Mouse (Mus musculus) midbrain, embryonic 12.5 days (tissue): ENCODE results near the gene Depp1. TPM values are rescaled to one million over a fixed set of nuclear protein-coding genes. Genes with fewer than 3 reads are reported as not detected.

Source experiments
- ATAC-seq: fragments of 200-750 bp; cut with Nextera tagmentation; 2 replicates; pipeline ENCODE4 v1.8.0; 2017; ENCODE audit warnings: low read depth, moderate TSS enrichment, moderate library complexity; ENCODE audit not compliant: low FRiP score
- H3K27ac ChIP-seq: fragments of 300-500 bp; sonication (generic); replicated peaks from 2 replicates; pipeline ENCODE4 v1.5.1; 2016; ENCODE audit warnings: mild to moderate bottlenecking
- H3K27me3 ChIP-seq: fragments of 300-500 bp; sonication (generic); 2 replicates; pipeline ENCODE4 v1.6.1; 2016; ENCODE audit warnings: mild to moderate bottlenecking
- H3K36me3 ChIP-seq: fragments of 300-500 bp; sonication (generic); 2 replicates; pipeline ENCODE4 v1.6.1; 2016
- H3K4me1 ChIP-seq: fragments of 300-500 bp; sonication (generic); 2 replicates; pipeline ENCODE4 v1.6.1; 2016
- H3K4me2 ChIP-seq: fragments of 300-500 bp; sonication (generic); replicated peaks from 2 replicates; pipeline ENCODE4 v1.6.1; 2016; ENCODE audit warnings: mild to moderate bottlenecking, moderate library complexity
- H3K4me3 ChIP-seq: fragments of 300-500 bp; sonication (generic); 2 replicates; pipeline ENCODE4 v1.5.1; 2016; ENCODE audit warnings: mild to moderate bottlenecking
- H3K9ac ChIP-seq: fragments of 300-500 bp; sonication (generic); replicated peaks from 2 replicates; pipeline ENCODE4 v1.6.1; 2016; ENCODE audit warnings: mild to moderate bottlenecking, moderate library complexity
- H3K9me3 ChIP-seq: fragments of 300-500 bp; sonication (generic); 2 replicates; pipeline ENCODE4 v1.6.1; 2016; ENCODE audit warnings: mild to moderate bottlenecking
- WGBS: fragments of 180-500 bp; shearing (Covaris S2); methylation state at CpG from one replicate; pipeline ENCODE4 v1.1.7; 2016; 5-methylcytosine and 5-hydroxymethylcytosine counted together
- polyA plus RNA-seq: library from polyadenylated mRNA; unstranded; fragments of >200 nt; fragmentation: Nextera tagmentation; extraction: Ambion mirVana; gene quantifications from 2 replicates; pipeline ENCODE4 v1.2.1, GENCODE M21; 2016

Depp1 gene
- polyA plus RNA-seq, 1 experiment from 2014 or later = 7.1 TPM

- 81% methylated on average over 20 of the region's 20 CpGs for WGBS
Observed at GRCm38 (mm10) chr6:116651437-116652118, 1.2 kb downstream of the Depp1 start.

GRCm38 (mm10) chr6:116653191-116653590 is 2.8 kb downstream of the Depp1 start:
- WGBS = 74% methylated on average over 3 of the region's 3 CpGs
- Histone ChIP-seq H3K4me3 (no peak overlapping the region), H3K4me2 (no peak overlapping the region), H3K9me3 (no peaks in the 10 kb centered on the region), H3K27me3 (no peaks in the 10 kb centered on the region), H3K4me1 (no peaks in the 10 kb centered on the region), H3K36me3 (peaks cover 14% of the 10 kb centered on the region), H3K27ac (no peak overlapping the region), H3K9ac (no peak overlapping the region)
- ATAC-seq = no peak

More at GRCm38 (mm10) chr6:116651437-116652118, 1.2 kb downstream of the Depp1 start:
- Histone ChIP-seq H3K9ac (no peak overlapping the region), H3K27ac (no peak overlapping the region), H3K36me3 (peaks cover 10% of the 10 kb centered on the region), H3K4me3 (no peak overlapping the region), H3K9me3 (no peaks in the 10 kb centered on the region), H3K4me2 (no peak overlapping the region), H3K4me1 (no peaks in the 10 kb centered on the region), H3K27me3 (no peaks in the 10 kb centered on the region)
- no peak for ATAC-seq

- Histone ChIP-seq H3K4me3 (no peak overlapping the region), H3K4me1 (no peaks in the 10 kb centered on the region), H3K36me3 (peaks cover 14% of the 10 kb centered on the region), H3K9me3 (no peaks in the 10 kb centered on the region), H3K27me3 (no peaks in the 10 kb centered on the region), H3K4me2 (no peak overlapping the region), H3K9ac (no peak overlapping the region), H3K27ac (no peak overlapping the region)
- peak; percentile 81 for ATAC-seq
- WGBS = 62% methylated on average over 9 of the region's 9 CpGs
Observed at GRCm38 (mm10) chr6:116653684-116654454, 3.5 kb downstream of the Depp1 start.

- H3K9me3 ChIP-seq = no peaks in the 10 kb centered on the region
- H3K4me3 ChIP-seq = no peak overlapping the region
- H3K36me3 ChIP-seq = no peaks in the 10 kb centered on the region
- no peak overlapping the region for H3K27ac ChIP-seq
- no peaks in the 10 kb centered on the region for H3K27me3 ChIP-seq
- no peak overlapping the region for H3K9ac ChIP-seq
- H3K4me1 ChIP-seq = peaks cover 16% of the 10 kb centered on the region
- 85% methylated on average over 2 of the region's 2 CpGs for WGBS
- no peak overlapping the region for H3K4me2 ChIP-seq
- no peak for ATAC-seq
Observed at GRCm38 (mm10) chr6:116663364-116663763, 13.0 kb downstream of the Depp1 start.

- WGBS = 89% methylated on average over 6 of the region's 6 CpGs
- Histone ChIP-seq H3K4me1 (peaks cover 23% of the 10 kb centered on the region), H3K9me3 (no peaks in the 10 kb centered on the region), H3K4me3 (no peak overlapping the region), H3K27me3 (no peaks in the 10 kb centered on the region), H3K4me2 (no peak overlapping the region), H3K27ac (no peak overlapping the region), H3K9ac (no peak overlapping the region), H3K36me3 (no peaks in the 10 kb centered on the region)
- no peak for ATAC-seq
Observed at GRCm38 (mm10) chr6:116664031-116664430, 13.6 kb downstream of the Depp1 start.

GRCm38 (mm10) chr6:116664830-116665229 is 14.4 kb downstream of the Depp1 start:
- Histone ChIP-seq H3K9ac (no peak overlapping the region), H3K4me3 (no peak overlapping the region), H3K4me2 (no peak overlapping the region), H3K9me3 (no peaks in the 10 kb centered on the region), H3K27me3 (0 out of 2 replicates have a peak, but pooled peaks cover 4% of the 10 kb centered on the region), H3K27ac (no peak overlapping the region), H3K4me1 (peaks cover 29% of the 10 kb centered on the region), H3K36me3 (no peaks in the 10 kb centered on the region)
- no peak for ATAC-seq
- WGBS = 80% methylated on average over 3 of the region's 3 CpGs

- H3K27ac ChIP-seq = peak overlapping the region; percentile 60; the same call in 1 of the 2 replicates
- H3K4me1 ChIP-seq = peaks cover 43% of the 10 kb centered on the region
- H3K9me3 ChIP-seq = no peaks in the 10 kb centered on the region
- no peak for ATAC-seq
- 0 out of 2 replicates have a peak, but pooled peaks cover 4% of the 10 kb centered on the region for H3K27me3 ChIP-seq
- H3K9ac ChIP-seq = no peak overlapping the region
- H3K36me3 ChIP-seq = no peaks in the 10 kb centered on the region
- H3K4me2 ChIP-seq = no peak overlapping the region
- H3K4me3 ChIP-seq = no peak overlapping the region
- WGBS = 71% methylated on average over 12 of the region's 12 CpGs
Observed at GRCm38 (mm10) chr6:116666085-116666750, 15.8 kb downstream of the Depp1 start.

- WGBS = 29% methylated on average over 3 of the region's 3 CpGs
- Histone ChIP-seq H3K4me1 (peaks cover 50% of the 10 kb centered on the region), H3K27me3 (peaks cover 7% of the 10 kb centered on the region; the same call in 1 of the 2 replicates), H3K9ac (no peak overlapping the region), H3K4me2 (no peak overlapping the region), H3K36me3 (no peaks in the 10 kb centered on the region), H3K27ac (peak overlapping the region; percentile 60), H3K9me3 (no peaks in the 10 kb centered on the region), H3K4me3 (no peak overlapping the region)
- no peak for ATAC-seq
Observed at GRCm38 (mm10) chr6:116666892-116667291, 16.5 kb downstream of the Depp1 start.

GRCm38 (mm10) chr6:116667382-116667781 is 17.0 kb downstream of the Depp1 start:
- ATAC-seq = no peak
- no peak overlapping the region for H3K9ac ChIP-seq
- no peak overlapping the region for H3K4me3 ChIP-seq
- H3K27ac ChIP-seq = peak overlapping the region; percentile 60
- WGBS = 41% methylated on average over 3 of the region's 3 CpGs
- no peaks in the 10 kb centered on the region for H3K36me3 ChIP-seq
- H3K27me3 ChIP-seq = peaks cover 12% of the 10 kb centered on the region; the same call in 1 of the 2 replicates
- no peaks in the 10 kb centered on the region for H3K9me3 ChIP-seq
- H3K4me2 ChIP-seq = no peak overlapping the region
- peaks cover 54% of the 10 kb centered on the region for H3K4me1 ChIP-seq

GRCm38 (mm10) chr6:116668682-116669470 is 18.5 kb downstream of the Depp1 start:
- H3K27ac ChIP-seq = 0 out of 2 replicates have a peak overlapping the region, but pooled peaks have one; percentile 25
- no peak overlapping the region for H3K4me3 ChIP-seq
- H3K27me3 ChIP-seq = peaks cover 15% of the 10 kb centered on the region; the same call in 1 of the 2 replicates
- no peak for ATAC-seq
- no peak overlapping the region for H3K9ac ChIP-seq
- H3K4me2 ChIP-seq = no peak overlapping the region
- no peaks in the 10 kb centered on the region for H3K9me3 ChIP-seq
- peaks cover 62% of the 10 kb centered on the region for H3K4me1 ChIP-seq
- WGBS = 48% methylated on average over 11 of the region's 11 CpGs
- H3K36me3 ChIP-seq = no peaks in the 10 kb centered on the region

GRCm38 (mm10) chr6:116670144-116670543 is 19.7 kb downstream of the Depp1 start:
- Histone ChIP-seq H3K27ac (peak overlapping the region; percentile 84), H3K27me3 (peaks cover 19% of the 10 kb centered on the region), H3K36me3 (no peaks in the 10 kb centered on the region), H3K4me1 (peaks cover 62% of the 10 kb centered on the region), H3K4me3 (0 out of 2 replicates have a peak overlapping the region, but pooled peaks have one; percentile 4), H3K9me3 (no peaks in the 10 kb centered on the region), H3K4me2 (peak overlapping the region; percentile 90), H3K9ac (0 out of 2 replicates have a peak overlapping the region, but pooled peaks have one; percentile 24)
- ATAC-seq = no peak
- 12% methylated on average over 6 of the region's 6 CpGs for WGBS
